Mouse (Mus musculus) 416B (cell line): ENCODE data around the gene Olfr1196.
"Not testable (repeated sequence)": the region's sequence is repeated elsewhere in the genome, so short reads cannot be mapped to it uniquely, and the experiment has no call there.

Experiments
- DNase-seq: peaks from one replicate; pipeline ENCODE4 v3.0.0; 2011; ENCODE audit warnings: low read depth

Olfr1196 gene

GRCm38 (mm10) chr2:88704497-88704896 is at the start of gene Olfr1196:
Gene Olfr1196, minus strand, starts transcription at chr2:88704597.
- DNase-seq: no peak

DNA sequence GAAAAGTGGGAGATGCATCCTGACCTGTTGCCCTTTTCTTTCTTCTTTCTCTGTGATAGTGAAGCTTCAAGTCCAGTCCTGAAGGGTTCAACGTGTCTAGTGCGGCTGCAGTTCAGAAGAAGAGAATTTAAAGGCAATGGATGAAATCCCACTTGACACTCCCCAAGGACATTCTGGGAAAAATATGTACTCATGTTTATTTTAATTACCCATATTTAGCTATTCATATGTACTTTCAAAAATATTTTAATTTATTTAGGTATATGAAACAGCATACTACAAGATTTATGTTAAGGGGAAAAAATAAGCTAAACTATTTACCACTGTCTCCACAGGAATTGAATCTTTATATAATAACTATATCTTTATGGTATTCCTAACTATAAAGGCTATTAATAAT is 46.9 kb upstream of the Olfr1196 start, which contains the start of gene Olfr1198:
Olfr1198 (minus strand) TSS at position 101 of the 400 bp plus-strand sequence.
- no peak for DNase-seq

- no peak for DNase-seq
Observed at GRCm38 (mm10) chr2:88743379-88743778, 39.0 kb upstream of the Olfr1196 start.

DNA sequence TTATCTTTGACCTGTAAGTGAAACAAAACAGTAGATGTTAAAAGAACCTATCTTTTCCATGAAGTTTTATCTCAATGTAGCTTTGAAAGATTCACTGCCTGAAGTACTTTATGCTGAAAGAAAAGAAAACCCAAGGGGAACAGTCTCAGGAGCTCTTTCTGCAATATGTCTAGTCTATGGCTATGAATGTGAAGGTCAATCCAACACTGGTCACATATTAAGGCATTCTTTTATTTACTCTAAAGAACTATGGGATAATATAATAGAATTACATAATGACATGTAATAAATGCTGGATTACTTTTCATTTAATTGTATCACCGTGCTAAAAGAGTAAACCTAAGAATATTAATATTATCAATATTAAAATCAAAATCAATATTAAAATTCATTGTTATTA is 27.9 kb upstream of the Olfr1196 start, which contains the start of gene Olfr1197:
Olfr1197 (minus strand) TSS at position 101 of the 400 bp plus-strand sequence.
- DNase-seq: no peak

DNA sequence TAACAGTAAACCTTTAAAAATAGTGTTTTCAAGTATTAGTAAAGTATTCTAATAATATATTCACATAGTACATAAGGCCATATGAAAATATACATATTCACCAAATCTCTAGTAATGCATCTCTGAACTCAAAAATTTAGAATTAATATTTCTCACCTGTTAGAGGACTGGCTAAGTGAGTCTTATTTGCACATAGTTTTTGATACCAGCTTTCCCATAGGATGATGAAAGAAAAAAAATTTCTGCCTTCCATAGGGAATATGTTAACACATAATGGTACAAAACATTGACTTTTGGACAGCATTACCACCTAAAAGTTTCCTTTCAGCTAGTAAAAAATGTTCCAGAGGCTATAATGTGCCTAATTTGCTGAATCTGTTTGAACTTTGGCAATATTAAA is 15.3 kb downstream of the Olfr1196 start, which contains the start of gene Olfr1195:
Olfr1195 (minus strand) TSS at position 101 of the 400 bp plus-strand sequence.
- no peak for DNase-seq

- DNase-seq: not testable (repeated sequence)
Observed at GRCm38 (mm10) chr2:88675328-88675727, 29.1 kb downstream of the Olfr1196 start, which contains the start of gene Olfr1193. Gene Olfr1193, plus strand, starts transcription at chr2:88675628.

DNA sequence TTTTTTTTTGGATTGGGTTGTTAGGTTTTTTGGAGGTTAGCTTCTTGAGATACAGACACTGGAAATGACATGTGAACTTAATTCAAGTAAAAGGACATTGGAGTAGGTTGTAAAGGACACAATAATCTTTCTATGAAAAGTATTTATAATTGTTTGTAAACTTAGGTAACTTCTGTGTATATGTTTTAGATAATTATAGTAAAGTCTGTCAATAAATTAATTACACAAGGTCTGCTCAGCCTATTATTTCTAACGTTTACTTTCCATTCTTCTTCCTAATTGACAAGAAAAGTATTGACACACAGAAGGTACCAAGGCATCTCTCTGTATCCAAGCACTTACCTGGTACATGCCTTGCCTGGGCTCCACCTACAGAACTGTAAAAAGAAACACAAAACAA is 56.2 kb downstream of the Olfr1196 start, which contains the start of gene Olfr1192-ps1:
Olfr1192-ps1 (plus strand) TSS at position 301 of the 400 bp plus-strand sequence.
- DNase-seq: no peak
